Comparison of ENCODE assay signal across 11 mouse cellular contexts in the genomic region with DNA sequence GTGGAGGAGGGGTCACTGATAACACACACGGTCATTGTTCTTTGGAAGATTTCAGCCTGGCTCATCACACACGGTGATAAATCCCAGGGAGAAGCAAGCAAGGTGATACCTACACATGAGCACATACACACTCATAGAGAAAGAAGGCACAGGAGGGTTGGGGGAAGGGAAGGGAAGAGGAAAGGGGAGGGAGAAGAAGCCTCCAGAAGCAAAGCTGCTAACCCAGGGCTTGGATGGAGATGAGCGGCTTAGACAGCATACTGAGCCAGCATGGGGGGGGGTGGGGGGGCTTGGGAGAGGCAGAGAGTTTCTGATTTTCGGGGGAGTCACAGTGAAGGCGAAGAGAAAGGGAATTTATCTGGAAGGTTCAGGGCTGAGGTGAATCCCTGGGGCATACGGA.
"Had no signal": no experiment of that assay in that cellular context is flagged by ENCODE, and none has a peak within 500 bp of the region (broad histone marks: within the 10 kb centered on the region; RNA-seq: fewer than 3 reads in every experiment).

No protein-coding gene starts in this region.

- DNase-seq: right cerebral cortex, adult 18-20 months; right cerebral cortex, postnatal 14 days; right cerebral cortex, postnatal 25 days; right cerebral cortex, postnatal 4 days; spleen, adult 18-20 months; thymus, adult 18-20 months; thymus, adult 2 months; thymus, postnatal 14 days; thymus, postnatal 25 days; thymus, postnatal 36 days; thymus, postnatal 4 days had no signal
